Mouse (Mus musculus) left cerebral cortex, adult 11 months (tissue): Measurements from ENCODE around the gene Ubash3a.
A peak's percentile ranks its signal among the peaks of the same experiment; 100 is the strongest.

Source experiments
- DNase-seq: peaks from one replicate; pipeline ENCODE4 v3.0.0; 2022; ENCODE audit warnings: low spot score

Ubash3a gene

DNA sequence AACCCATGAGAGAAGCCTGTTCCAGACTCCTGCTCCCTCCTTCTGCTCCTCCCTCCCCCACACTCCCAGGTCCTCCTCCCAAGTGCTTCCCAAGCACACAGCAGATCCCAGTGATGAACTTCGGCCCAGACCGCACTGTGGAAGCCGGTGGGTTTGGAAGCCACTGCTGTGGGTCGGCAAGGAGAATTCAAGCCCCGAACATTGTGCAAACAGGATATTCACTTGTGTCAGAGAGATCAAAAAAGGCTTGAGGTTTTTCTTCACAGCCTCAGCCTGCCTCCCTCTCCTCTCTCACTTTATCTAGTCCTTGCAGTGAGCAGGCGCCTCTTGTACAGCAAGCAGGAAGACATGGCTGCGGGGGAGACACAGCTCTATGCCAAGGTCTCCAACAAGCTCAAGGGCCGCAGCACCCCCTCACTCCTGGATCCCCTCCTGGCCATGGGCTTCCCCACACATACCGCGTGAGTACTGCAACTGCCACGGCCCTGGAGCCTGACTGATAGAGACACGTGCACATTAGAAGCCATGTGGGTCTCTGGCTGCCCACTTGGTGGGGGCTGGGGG is at the start of gene Ubash3a:
Ubash3a (plus strand) TSS at position 103 of the 564 bp plus-strand sequence.
- no peak for DNase-seq

GRCm38 (mm10) chr17:31157921-31158320 is 49.8 kb upstream of the Ubash3a start:
- no peak for DNase-seq

GRCm38 (mm10) chr17:31160291-31160690 is 47.4 kb upstream of the Ubash3a start:
- DNase-seq, result no peak

DNA sequence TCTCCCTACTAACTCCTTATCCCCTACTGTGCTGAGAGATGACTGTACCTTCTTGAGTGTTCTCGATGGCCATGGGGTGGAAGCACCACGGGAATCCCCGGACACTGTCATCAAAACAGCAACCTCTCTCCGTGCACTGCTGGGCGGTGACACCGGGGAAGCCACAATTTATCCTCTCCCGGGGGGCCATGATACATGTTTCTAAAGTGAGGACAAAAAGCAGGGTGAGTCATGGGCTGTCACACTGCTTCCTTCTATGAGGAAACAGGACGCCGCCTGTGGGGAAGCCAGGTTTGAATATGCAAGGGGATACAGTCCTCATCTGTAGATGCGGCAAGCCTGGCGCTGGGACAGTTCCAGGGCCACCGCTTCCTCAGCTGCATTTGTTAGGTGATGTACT is 45.1 kb upstream of the Ubash3a start:
- no peak for DNase-seq

DNA sequence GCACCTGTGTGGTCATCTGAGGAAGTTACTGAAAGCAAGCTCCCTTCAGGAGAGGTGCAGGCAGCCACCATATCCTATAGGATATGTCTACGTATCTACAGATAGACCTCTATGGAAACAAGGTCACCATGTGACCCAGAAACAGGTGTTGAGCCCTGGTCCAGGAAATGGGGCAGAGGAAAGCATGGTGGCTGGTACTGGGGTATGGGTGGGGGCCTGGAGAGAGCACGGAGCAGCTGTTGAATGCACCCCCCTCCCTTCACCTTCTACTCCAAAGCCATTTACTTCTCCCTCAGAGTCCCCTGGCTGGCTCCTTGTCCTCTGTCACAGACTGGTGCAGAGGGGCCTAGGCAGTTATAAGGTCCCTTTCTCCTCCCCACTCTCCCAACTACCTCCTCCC is 43.9 kb upstream of the Ubash3a start:
- no peak for DNase-seq

DNA sequence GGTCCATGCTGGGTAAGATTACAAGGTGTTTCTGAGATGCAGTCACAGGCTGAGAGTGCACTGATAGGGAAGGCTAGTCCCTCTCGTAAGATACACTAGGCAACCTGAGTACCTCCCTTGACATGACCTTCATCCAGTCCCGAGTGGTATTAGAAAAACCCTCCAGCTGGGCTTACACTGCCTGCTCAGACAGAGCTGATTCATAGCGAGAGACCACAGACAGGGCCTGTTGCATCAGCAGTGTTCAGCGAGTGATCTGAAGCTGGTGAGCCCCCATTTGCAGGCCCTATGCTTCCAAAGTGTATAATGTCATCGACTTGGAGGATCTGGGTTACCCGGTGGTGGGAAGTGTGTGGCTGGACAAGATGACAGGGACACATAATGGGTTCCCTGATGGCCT is 42.5 kb upstream of the Ubash3a start, which contains the start of gene Tff1:
Tff1 (minus strand) TSS at position 151 of the 400 bp plus-strand sequence.
- DNase-seq, result no peak

DNA sequence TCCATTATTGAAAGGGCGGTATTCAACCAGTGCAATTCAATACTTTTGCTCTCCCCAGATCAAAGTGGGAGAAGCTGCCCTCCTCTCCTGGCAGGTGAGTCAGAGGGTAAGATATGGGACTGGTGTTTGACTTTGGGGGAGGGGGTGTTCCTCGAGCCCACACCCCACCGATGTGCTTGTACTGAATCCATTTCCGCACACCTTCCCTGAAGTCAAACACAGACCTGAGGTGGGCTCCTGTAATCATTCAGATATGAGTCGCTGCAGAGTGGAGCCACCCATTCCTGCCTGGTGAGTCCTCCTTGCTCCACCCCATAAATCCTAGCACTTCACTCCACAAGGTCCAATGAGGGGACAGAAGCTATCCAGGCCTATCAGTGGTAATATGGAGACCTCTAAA is 37.9 kb upstream of the Ubash3a start:
- no peak for DNase-seq

GRCm38 (mm10) chr17:31176321-31176720 is 31.4 kb upstream of the Ubash3a start:
- DNase-seq, result no peak

DNA sequence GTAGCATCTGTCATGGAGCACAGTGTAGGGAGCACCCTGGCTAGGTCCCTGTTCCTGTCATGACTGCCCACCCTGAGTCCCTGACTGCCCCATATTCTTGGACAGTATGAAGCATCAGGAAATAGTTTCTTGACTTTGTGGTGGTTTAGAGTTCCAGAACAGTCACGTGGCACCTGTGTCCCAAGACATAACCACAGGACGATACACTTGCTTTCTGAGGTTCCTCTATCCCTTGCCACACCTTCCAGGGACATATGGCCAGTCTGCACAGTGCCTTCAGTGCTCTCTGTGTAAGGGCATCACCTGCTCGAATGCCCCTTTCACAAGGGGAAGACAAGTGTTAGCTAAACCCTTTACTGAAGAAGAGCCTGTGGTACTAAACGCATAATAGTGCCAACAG is 26.2 kb upstream of the Ubash3a start:
- DNase-seq, result no peak

GRCm38 (mm10) chr17:31183180-31183974 is 24.3 kb upstream of the Ubash3a start:
- DNase-seq, result no peak

DNA sequence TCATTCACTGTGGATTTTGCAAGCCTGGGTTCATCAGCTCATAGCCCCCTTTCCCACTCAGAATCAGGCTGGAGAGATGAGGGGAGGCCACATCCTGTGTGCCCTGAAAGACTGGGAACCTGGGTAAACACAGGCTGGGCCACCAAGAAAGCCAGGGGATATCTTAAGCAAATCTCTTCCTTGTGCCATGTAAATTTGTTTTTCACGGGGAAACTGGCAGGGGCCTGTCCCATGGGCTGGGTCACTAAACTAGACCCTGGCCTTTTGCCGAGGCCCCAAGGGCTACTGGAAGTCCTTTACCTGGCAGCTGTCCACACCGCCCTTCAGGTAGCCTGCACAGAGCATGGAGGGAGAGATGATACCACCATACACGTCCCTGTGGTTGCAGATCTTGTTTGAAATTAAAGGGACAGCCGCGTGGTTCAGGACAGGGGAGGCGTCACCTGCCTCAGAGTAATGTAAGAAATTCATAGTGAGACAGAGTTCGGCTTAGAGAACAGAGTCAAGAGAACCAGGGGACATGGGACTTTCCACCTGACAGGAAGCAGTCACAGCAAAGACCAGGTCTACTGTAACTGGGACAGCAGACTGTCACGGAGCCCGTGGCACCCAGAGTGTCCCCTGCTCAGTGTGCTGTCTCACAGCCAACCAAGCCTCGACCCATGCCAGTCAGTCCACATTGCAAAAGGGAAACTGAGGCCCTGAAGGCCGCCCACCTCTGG is 23.2 kb upstream of the Ubash3a start:
- no peak for DNase-seq

GRCm38 (mm10) chr17:31187370-31187769 is 20.3 kb upstream of the Ubash3a start:
- DNase-seq, result peak; percentile 24

- no peak for DNase-seq
Measured at GRCm38 (mm10) chr17:31191825-31192224, 15.8 kb upstream of the Ubash3a start.

DNA sequence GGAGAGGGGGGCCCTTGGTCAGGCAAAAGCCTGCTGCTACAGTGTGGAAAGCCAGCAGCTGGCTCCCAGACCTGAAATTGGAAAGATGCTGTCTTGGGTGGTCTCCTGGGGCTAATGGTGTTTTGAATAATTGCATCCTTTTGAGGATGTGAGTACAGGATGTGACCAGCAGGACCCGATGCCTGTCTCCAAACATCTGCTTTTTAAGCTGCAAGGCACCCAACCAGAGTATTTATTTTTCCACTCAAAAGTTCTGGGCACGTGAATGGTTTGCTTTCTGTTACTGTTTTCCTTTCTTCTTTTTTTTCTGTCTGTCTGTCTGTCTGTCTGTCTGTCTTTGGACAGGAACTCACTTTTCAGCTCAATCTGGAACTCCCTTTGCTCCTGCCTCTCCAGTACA is 15.0 kb upstream of the Ubash3a start:
- no peak for DNase-seq

DNA sequence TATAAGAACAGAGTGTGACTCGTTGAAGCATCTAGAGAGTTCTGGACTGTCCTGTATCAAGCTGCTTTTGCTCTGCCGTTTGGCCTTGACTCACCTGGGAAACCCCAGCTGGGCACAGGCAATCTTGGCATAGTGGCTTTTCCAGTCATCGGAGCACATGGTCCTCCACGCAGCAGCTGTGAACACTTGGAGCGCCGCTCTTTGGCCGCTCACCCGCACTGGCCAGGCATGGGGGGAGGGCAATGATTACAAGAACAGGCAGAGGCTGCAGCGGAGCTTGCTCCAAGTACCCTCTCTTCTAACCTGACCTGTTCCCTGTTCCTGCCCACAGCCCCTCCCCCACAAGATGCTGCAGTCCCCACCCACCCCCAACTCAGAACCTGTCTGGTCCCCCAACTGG is 14.3 kb upstream of the Ubash3a start:
- DNase-seq, result no peak

DNA sequence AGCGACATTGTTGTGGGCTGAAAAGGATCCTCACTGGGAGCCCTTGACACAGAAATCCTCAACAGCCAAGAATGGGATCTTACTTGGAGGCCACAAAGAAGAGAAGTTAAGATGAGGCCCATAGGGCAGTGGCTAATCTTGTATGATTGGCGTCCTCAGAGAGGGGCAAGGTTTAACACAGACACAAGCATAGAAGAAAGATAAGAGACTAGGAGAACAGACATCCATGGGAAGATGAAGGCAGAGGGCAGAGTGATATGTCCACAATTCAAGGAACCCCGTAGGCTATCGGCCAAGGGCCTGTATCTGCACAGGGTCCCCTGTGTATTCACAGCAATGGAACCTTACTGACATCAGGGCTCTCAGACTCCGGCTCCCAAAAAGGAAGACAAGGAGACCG is 12.5 kb upstream of the Ubash3a start:
- DNase-seq, result no peak

- DNase-seq, result no peak
Measured at GRCm38 (mm10) chr17:31196283-31196682, 11.4 kb upstream of the Ubash3a start.

- no peak for DNase-seq
Measured at GRCm38 (mm10) chr17:31198877-31199276, 8.8 kb upstream of the Ubash3a start, which contains the start of gene Tmprss3. Gene Tmprss3, minus strand, starts transcription at chr17:31198977.

GRCm38 (mm10) chr17:31208654-31209053 is 981 bp downstream of the Ubash3a start:
- no peak for DNase-seq

DNA sequence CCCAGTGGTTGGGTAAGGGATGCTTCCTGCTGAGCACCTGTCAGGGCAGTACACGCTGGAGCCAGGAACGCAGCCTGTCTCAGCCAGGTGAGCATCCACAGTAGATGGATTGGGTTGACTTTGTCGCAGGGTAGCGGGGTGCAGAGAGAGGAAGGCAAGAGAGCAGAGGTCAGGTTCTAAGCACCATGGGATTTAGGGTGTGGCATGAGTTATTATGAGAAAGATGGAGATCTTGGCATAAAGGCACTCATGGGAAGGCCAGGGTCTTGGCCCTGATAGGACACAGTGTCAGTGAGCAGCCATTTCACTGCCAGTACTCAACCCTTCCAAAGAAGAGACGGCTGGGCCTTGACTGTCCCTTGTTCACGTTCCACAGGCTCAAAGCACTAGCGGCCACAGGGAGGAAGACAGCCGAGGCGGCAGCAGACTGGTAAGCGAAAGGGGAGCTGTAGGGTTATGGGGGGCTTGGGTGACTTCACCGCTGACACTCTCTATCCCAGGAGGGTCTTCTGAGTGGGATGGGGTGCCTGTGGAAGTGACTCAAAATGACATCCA is 1.8 kb downstream of the Ubash3a start:
- no peak for DNase-seq

DNA sequence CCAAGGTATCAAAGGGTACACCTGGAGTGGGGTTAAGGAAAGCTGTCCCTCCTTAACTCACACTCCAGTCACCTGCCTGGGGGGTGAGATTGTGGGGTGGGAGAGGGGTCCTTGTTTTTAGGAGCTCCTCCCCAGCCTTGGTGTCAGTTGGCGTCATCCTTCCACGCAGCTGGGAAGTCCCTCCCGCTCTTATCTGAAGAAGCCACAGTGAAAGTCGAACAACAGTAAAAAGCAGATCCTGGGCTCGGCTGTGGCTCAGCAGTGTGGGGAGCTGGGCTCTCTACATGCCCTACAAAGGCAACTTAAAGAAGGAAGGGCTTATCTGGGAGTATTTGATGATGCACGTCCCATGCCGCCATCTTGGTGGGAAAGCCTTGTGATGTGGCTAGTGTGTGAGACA is 2.6 kb downstream of the Ubash3a start:
- no peak for DNase-seq

GRCm38 (mm10) chr17:31211881-31212280 is 4.2 kb downstream of the Ubash3a start:
- DNase-seq, result no peak
